ENCODE assay signal across 25 mouse cellular contexts in genomic region chr2:130155171-130155570, GRCm38 (mm10). TPM values are rescaled to one million over a fixed set of nuclear protein-coding genes. Genes with fewer than 3 reads are reported as not detected.
"Had no signal": no experiment of that assay in that cellular context is flagged by ENCODE, and none has a peak within 500 bp of the region (broad histone marks: within the 10 kb centered on the region; RNA-seq: fewer than 3 reads in every experiment).

No protein-coding gene starts in this region.

- H3K27ac ChIP-seq: limb, embryonic 12.5 days; limb, embryonic 15.5 days; liver, embryonic 12.5 days; liver, embryonic 15.5 days; macrophage; stomach, embryonic 15.5 days had no signal

- H3K9ac ChIP-seq: limb, embryonic 12.5 days; limb, embryonic 15.5 days; liver, embryonic 12.5 days; liver, embryonic 15.5 days; lung, embryonic 14.5 days; stomach, embryonic 15.5 days had no signal

- H3K9me3 ChIP-seq: limb, embryonic 12.5 days; limb, embryonic 15.5 days; liver, embryonic 12.5 days; liver, embryonic 15.5 days; stomach, embryonic 15.5 days had no signal

- ATAC-seq: liver, embryonic 12.5 days; lung, postnatal 0 days had no signal

- DNase-seq: kidney, adult 9 months; kidney, postnatal 14 days; kidney, postnatal 4 days; left cerebral cortex, postnatal 4 days; lung, embryonic 14.5 days; midbrain, embryonic 14.5 days; retina, postnatal 1 day; right cerebral cortex, postnatal 25 days; spleen, adult 18-20 months; thymus, postnatal 25 days had no signal

- H3K4me3 ChIP-seq: limb, embryonic 12.5 days; limb, embryonic 15.5 days; liver, embryonic 12.5 days; liver, embryonic 15.5 days; stomach, embryonic 15.5 days had no signal

- H3K27me3 ChIP-seq: limb, embryonic 12.5 days; limb, embryonic 15.5 days; liver, embryonic 15.5 days; stomach, embryonic 15.5 days had no signal

- H3K36me3 ChIP-seq: limb, embryonic 12.5 days; limb, embryonic 15.5 days; liver, embryonic 12.5 days; liver, embryonic 15.5 days; stomach, embryonic 15.5 days had no signal

- H3K4me1 ChIP-seq: limb, embryonic 12.5 days; limb, embryonic 15.5 days; liver, embryonic 12.5 days; liver, embryonic 15.5 days; stomach, embryonic 15.5 days had no signal

- H3K4me2 ChIP-seq: limb, embryonic 12.5 days; limb, embryonic 15.5 days; liver, embryonic 12.5 days; liver, embryonic 15.5 days; lung, embryonic 14.5 days; stomach, embryonic 15.5 days had no signal

RNA-seq across cellular contexts. Expression of gene Tmc2, which starts 39.8 kb away (rescaled TPM):
- total RNA-seq: layer of hippocampus, postnatal 14 days; left cerebral cortex, adult 8-10 months; left cerebral cortex, postnatal 14 days; left cerebral cortex, postnatal 4 days; megakaryocyte, adult 5-6 weeks; midbrain, postnatal 0 days had no signal
- polyA plus RNA-seq: kidney, embryonic 16.5 days; limb, embryonic 12.5 days; limb, embryonic 15.5 days; liver, embryonic 12.5 days; lung, embryonic 14.5 days; lung, postnatal 0 days; macrophage; midbrain, embryonic 14.5 days; midbrain, postnatal 0 days; neural tube, embryonic 11.5 days had no signal

RNA-seq across cellular contexts. Expression of gene Tgm6, which starts 43.0 kb away (rescaled TPM):
- total RNA-seq: megakaryocyte, adult 5-6 weeks had no signal
- polyA plus RNA-seq: kidney, embryonic 16.5 days; limb, embryonic 12.5 days; liver, embryonic 12.5 days; liver, embryonic 15.5 days; lung, embryonic 14.5 days; lung, postnatal 0 days; macrophage; neural tube, embryonic 11.5 days; stomach, embryonic 15.5 days; thymus, postnatal 0 days had no signal
